Mouse (Mus musculus) gastrocnemius, postnatal 25 days (tissue): ENCODE data around the gene Msl1. TPM values are rescaled to one million over a fixed set of nuclear protein-coding genes. Genes with fewer than 3 reads are reported as not detected.

Experiments
- DNase-seq: peaks from one replicate; pipeline ENCODE4 v3.0.0; 2022
- total RNA-seq, 2 experiments: library from RNA; stranded (reverse); gene quantifications; 1 replicate in 1 of 2; 2 replicates in 1 of 2; pipeline ENCODE4 v1.2.3; 2021

Msl1 gene
- total RNA-seq, 2 experiments from 2014 or later: 51.3 to 63.6 TPM

- DNase-seq: peak; percentile 5
Measured at GRCm38 (mm10) chr11:98764091-98764490, 31.2 kb upstream of the Msl1 start.

GRCm38 (mm10) chr11:98764746-98765145 lies 30.6 kb upstream of the Msl1 start:
- no peak for DNase-seq

- peak; percentile 66 for DNase-seq
Measured at GRCm38 (mm10) chr11:98765421-98766309, 29.7 kb upstream of the Msl1 start.

- peak; percentile 38 for DNase-seq
Measured at GRCm38 (mm10) chr11:98766346-98766745, 29.0 kb upstream of the Msl1 start.

GRCm38 (mm10) chr11:98766816-98767215 lies 28.5 kb upstream of the Msl1 start:
- DNase-seq: peak; percentile 41

GRCm38 (mm10) chr11:98767276-98767675 lies 28.0 kb upstream of the Msl1 start:
- peak; percentile 66 for DNase-seq

GRCm38 (mm10) chr11:98767713-98768112 lies 27.6 kb upstream of the Msl1 start:
- no peak for DNase-seq

- peak; percentile 53 for DNase-seq
Measured at GRCm38 (mm10) chr11:98768127-98769006, 26.9 kb upstream of the Msl1 start.

- DNase-seq: no peak
Measured at GRCm38 (mm10) chr11:98769007-98769954, 26.0 kb upstream of the Msl1 start.

GRCm38 (mm10) chr11:98770096-98770975 lies 25.0 kb upstream of the Msl1 start:
- DNase-seq: peak; percentile 50

- no peak for DNase-seq
Measured at GRCm38 (mm10) chr11:98771131-98771530, 24.2 kb upstream of the Msl1 start.

GRCm38 (mm10) chr11:98771844-98772525 lies 23.3 kb upstream of the Msl1 start:
- DNase-seq: peak; percentile 50

- DNase-seq: peak; percentile 88
Measured at GRCm38 (mm10) chr11:98772667-98773171, 22.6 kb upstream of the Msl1 start.

GRCm38 (mm10) chr11:98773635-98774295 lies 21.6 kb upstream of the Msl1 start:
- peak; percentile 100 for DNase-seq

- DNase-seq: peak; percentile 23
Measured at GRCm38 (mm10) chr11:98774582-98775347, 20.6 kb upstream of the Msl1 start, which contains the start of gene Nr1d1. Nr1d1 (minus strand) TSS chr11:98775333.

- DNase-seq: peak; percentile 99
Measured at GRCm38 (mm10) chr11:98775348-98776051, 19.8 kb upstream of the Msl1 start.

GRCm38 (mm10) chr11:98776052-98776764 lies 19.1 kb upstream of the Msl1 start:
- DNase-seq: no peak
